Mouse (Mus musculus): ENCODE measurements around the gene Tbc1d4. TPM values are rescaled to one million over a fixed set of nuclear protein-coding genes. Genes with fewer than 3 reads are reported as not detected.

Gene Tbc1d4
- polyA plus RNA-seq, 1 experiment from 2014 or later = 8.5 TPM

DNA sequence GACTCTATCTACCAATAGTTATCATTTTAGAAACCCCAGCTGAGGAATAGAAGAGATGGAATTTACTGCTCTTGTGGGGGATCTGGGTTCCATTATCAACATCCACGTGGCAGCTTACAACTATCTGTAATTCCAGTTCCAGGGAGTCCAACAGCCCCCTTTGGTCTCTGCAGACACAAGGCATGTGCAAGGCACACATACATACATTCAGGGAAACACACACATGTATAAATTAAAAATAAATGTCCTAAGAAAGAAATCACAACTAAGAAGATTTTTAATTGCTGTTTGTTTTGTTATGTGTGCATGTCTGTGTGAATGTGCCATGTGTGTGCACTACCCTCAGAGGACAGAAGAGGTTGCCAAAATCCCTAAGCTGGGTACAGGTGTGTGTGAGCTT, 82.5 kb downstream of the Tbc1d4 start:
- Histone ChIP-seq H3K9me3 (ENCODE audit: low read length) (no peaks in the 10 kb centered on the region), H3K4me2 (replicated peaks; ENCODE audit: low read depth, low read length) (no peak overlapping the region), H3K9ac (replicated peaks; ENCODE audit: low read depth) (no peak overlapping the region), H3K27me3 (replicated peaks; ENCODE audit: insufficient read depth, low read length) (no peaks in the 10 kb centered on the region), H3K27ac (ENCODE audit: low read length) (no peak overlapping the region), H3K36me3 (ENCODE audit: insufficient read depth, low read length) (no peaks in the 10 kb centered on the region), H3K4me1 (ENCODE audit: insufficient read depth, low read depth, low read length) (no peaks in the 10 kb centered on the region), H3K4me3 (ENCODE audit: low read depth, low read length) (no peak overlapping the region)
- WGBS = 64% methylated on average over 1 of the region's 1 CpGs
- no peak for DNase-seq (ENCODE audit: low spot score)
- TF ChIP-seq EP300 (IDR thresholded peaks at IDR 0.05) (no peak), CTCF (IDR thresholded peaks at IDR 0.05) (no peak)
- no peak for ATAC-seq

DNA sequence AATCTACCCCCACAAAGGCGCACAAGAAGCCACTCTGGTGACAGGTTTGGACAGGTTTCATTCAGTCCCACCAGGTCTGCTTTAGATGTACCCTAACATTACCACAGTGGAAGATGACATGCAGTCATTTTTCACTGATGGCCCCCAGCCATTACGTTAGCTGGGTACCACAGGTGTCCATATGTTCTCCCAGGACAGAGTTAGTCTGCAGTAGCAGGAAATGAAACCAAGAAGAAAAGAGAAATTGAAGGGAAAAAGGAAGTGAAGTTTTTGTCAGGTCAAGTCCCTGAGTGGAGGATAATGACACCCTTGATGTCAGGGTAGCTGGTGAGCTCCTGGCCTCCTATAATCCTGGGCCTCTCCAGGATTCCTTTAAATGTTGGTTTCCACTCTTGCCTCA, 89.0 kb downstream of the Tbc1d4 start:
- H3K27ac ChIP-seq (ENCODE audit: low read length) = no peak overlapping the region
- H3K36me3 ChIP-seq (ENCODE audit: insufficient read depth, low read length) = no peaks in the 10 kb centered on the region
- no peaks in the 10 kb centered on the region for H3K9me3 ChIP-seq (ENCODE audit: low read length)
- WGBS = 76% methylated on average over 2 of the region's 2 CpGs
- no peak for DNase-seq (ENCODE audit: low spot score)
- ATAC-seq = no peak
- TF ChIP-seq EP300 (IDR thresholded peaks at IDR 0.05) = no peak
- TF ChIP-seq CTCF (IDR thresholded peaks at IDR 0.05) = no peak
- no peaks in the 10 kb centered on the region for H3K27me3 ChIP-seq (replicated peaks; ENCODE audit: insufficient read depth, low read length)
- no peak overlapping the region for H3K9ac ChIP-seq (replicated peaks; ENCODE audit: low read depth)
- no peak overlapping the region for H3K4me3 ChIP-seq (ENCODE audit: low read depth, low read length)
- H3K4me1 ChIP-seq (ENCODE audit: insufficient read depth, low read depth, low read length) = no peaks in the 10 kb centered on the region
- H3K4me2 ChIP-seq (replicated peaks; ENCODE audit: low read depth, low read length) = no peak overlapping the region

DNA sequence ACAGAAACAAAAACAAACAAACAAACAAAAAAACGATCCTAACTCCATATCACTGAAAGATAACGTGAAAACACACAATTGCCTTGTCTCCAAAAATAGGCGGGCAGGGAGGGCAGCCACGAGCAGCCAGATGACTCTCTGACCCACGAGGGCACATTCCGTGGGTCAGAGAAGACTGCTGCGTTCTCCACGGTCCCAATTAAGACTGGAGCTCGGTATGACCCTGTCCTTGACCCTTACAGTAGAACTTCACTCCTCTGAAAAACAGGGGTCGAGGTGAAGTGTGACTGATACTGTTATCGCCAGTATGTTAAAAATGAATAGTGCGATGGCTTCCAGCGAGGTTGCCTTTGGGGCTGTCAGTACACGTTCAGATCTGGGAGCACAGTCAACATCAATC, 90.7 kb downstream of the Tbc1d4 start:
- Histone ChIP-seq H3K4me3 (ENCODE audit: low read depth, low read length) (no peak overlapping the region), H3K27ac (ENCODE audit: low read length) (no peak overlapping the region), H3K4me2 (replicated peaks; ENCODE audit: low read depth, low read length) (no peak overlapping the region), H3K9me3 (ENCODE audit: low read length) (no peaks in the 10 kb centered on the region), H3K36me3 (ENCODE audit: insufficient read depth, low read length) (no peaks in the 10 kb centered on the region), H3K9ac (replicated peaks; ENCODE audit: low read depth) (no peak overlapping the region), H3K27me3 (replicated peaks; ENCODE audit: insufficient read depth, low read length) (no peaks in the 10 kb centered on the region), H3K4me1 (ENCODE audit: insufficient read depth, low read depth, low read length) (no peaks in the 10 kb centered on the region)
- ATAC-seq (no peak), DNase-seq (ENCODE audit: low spot score) (no peak)
- TF ChIP-seq EP300 (IDR thresholded peaks at IDR 0.05) (no peak), CTCF (IDR thresholded peaks at IDR 0.05) (no peak)
- WGBS = 52% methylated on average over 14 of the region's 14 CpGs

DNA sequence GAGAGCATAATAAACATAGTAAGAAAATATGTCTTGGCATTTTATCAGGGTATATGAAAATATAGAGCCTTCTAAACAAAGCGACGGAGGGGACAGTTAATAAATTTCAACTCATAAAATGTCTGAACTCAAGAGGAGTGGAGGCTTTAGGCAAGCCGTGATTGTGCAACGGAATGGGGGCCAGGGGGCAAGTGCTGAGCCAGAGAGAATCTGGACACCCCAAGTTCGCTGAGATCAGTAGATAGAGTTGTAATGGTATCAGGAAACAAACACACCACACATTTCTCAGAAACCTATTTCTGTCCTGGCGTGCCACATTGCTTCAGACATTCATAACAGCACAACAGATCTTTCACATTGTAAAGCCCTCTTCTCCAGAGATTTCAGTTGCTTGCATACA, 91.2 kb downstream of the Tbc1d4 start:
- no peak for ATAC-seq

DNA sequence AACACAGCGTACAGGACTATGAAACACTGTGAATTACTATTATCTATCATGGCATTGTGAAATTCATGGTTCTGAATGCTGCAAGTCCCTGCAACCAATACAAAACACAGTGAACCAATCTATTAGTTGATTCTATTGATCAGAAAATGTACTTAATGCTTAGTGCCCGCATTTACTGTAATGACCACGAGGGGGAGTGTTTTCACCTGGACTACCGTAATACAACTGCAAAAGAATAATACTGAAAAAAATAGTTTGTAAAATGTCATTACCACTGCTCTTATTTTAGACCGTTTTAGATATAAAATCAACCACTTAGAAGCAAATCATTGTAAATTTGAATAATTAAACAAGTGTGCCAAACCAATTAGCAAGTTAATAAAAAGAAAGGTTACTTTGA, 91.7 kb downstream of the Tbc1d4 start:
- peak; percentile 68 for DNase-seq (ENCODE audit: low spot score)
- Histone ChIP-seq H3K27me3 (replicated peaks; ENCODE audit: insufficient read depth, low read length) (no peaks in the 10 kb centered on the region), H3K4me2 (replicated peaks; ENCODE audit: low read depth, low read length) (no peak overlapping the region), H3K9ac (replicated peaks; ENCODE audit: low read depth) (no peak overlapping the region), H3K36me3 (ENCODE audit: insufficient read depth, low read length) (no peaks in the 10 kb centered on the region), H3K4me3 (ENCODE audit: low read depth, low read length) (no peak overlapping the region), H3K9me3 (ENCODE audit: low read length) (no peaks in the 10 kb centered on the region), H3K4me1 (ENCODE audit: insufficient read depth, low read depth, low read length) (no peaks in the 10 kb centered on the region), H3K27ac (ENCODE audit: low read length) (no peak overlapping the region)
- ATAC-seq = no peak
- WGBS = 20% methylated on average over 5 of the region's 5 CpGs
- TF ChIP-seq CTCF (IDR thresholded peaks at IDR 0.05) = peak; percentile 80
- TF ChIP-seq EP300 (IDR thresholded peaks at IDR 0.05) = no peak

More for the DNA sequence above, 91.2 kb downstream of the Tbc1d4 start:
- no peaks in the 10 kb centered on the region for H3K4me1 ChIP-seq (ENCODE audit: insufficient read depth, low read depth, low read length)
- no peak overlapping the region for H3K4me2 ChIP-seq (replicated peaks; ENCODE audit: low read depth, low read length)
- no peaks in the 10 kb centered on the region for H3K9me3 ChIP-seq (ENCODE audit: low read length)
- H3K9ac ChIP-seq (replicated peaks; ENCODE audit: low read depth) = no peak overlapping the region
- no peaks in the 10 kb centered on the region for H3K27me3 ChIP-seq (replicated peaks; ENCODE audit: insufficient read depth, low read length)
- no peak overlapping the region for H3K4me3 ChIP-seq (ENCODE audit: low read depth, low read length)
- WGBS = 58% methylated on average over 6 of the region's 6 CpGs
- no peaks in the 10 kb centered on the region for H3K36me3 ChIP-seq (ENCODE audit: insufficient read depth, low read length)
- H3K27ac ChIP-seq (ENCODE audit: low read length) = no peak overlapping the region
- TF ChIP-seq EP300 (IDR thresholded peaks at IDR 0.05) (no peak), CTCF (IDR thresholded peaks at IDR 0.05) (no peak)
- peak; percentile 36 for DNase-seq (ENCODE audit: low spot score)

DNA sequence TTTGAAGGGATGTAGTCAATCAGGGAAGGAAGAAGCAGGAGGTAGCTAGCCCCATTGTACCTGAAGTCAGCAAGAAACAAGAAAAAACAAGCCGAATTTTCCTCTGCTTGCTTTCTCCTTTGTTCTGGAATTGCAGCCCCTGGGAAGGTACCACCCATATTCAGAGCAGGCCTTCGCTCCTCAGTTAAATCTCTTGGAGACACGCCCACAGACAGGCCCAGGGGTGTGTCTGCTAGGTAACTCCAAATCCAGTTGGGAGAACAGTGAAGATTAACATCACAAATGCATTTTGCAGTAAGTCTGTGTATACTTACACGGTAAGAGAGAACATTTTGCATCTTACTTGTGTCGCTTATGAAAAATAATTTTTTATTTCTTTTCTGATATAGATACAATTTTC, 92.1 kb downstream of the Tbc1d4 start:
- Histone ChIP-seq H3K27me3 (replicated peaks; ENCODE audit: insufficient read depth, low read length) (no peaks in the 10 kb centered on the region), H3K9ac (replicated peaks; ENCODE audit: low read depth) (no peak overlapping the region), H3K4me1 (ENCODE audit: insufficient read depth, low read depth, low read length) (no peaks in the 10 kb centered on the region), H3K36me3 (ENCODE audit: insufficient read depth, low read length) (no peaks in the 10 kb centered on the region), H3K4me3 (ENCODE audit: low read depth, low read length) (no peak overlapping the region), H3K27ac (ENCODE audit: low read length) (no peak overlapping the region), H3K9me3 (ENCODE audit: low read length) (no peaks in the 10 kb centered on the region), H3K4me2 (replicated peaks; ENCODE audit: low read depth, low read length) (no peak overlapping the region)
- 31% methylated on average over 5 of the region's 5 CpGs for WGBS
- DNase-seq (ENCODE audit: low spot score) = no peak
- ATAC-seq = no peak
- TF ChIP-seq EP300 (IDR thresholded peaks at IDR 0.05) (no peak), CTCF (IDR thresholded peaks at IDR 0.05) (no peak)

DNA sequence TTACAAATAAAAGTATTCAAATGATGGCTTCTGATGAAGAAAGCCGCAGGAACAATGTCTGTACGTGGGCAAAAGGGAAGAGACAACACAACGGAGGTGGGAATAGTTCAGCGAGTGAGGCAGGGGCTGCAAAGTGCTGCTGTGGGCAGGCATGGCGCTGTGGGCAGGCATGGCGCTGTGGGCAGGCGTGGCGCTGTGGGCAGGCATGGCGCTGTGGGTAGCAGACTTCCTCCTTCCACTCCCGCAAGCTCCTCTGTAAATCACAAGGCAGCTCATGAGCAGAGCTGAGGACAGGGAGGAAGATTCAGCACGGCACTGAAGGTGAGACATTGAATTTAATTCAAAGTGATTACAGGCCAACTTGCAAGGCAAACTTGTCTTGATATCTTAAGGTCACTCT, 93.0 kb downstream of the Tbc1d4 start:
- Histone ChIP-seq H3K27me3 (replicated peaks; ENCODE audit: insufficient read depth, low read length) (no peaks in the 10 kb centered on the region), H3K9ac (replicated peaks; ENCODE audit: low read depth) (no peak overlapping the region), H3K4me2 (replicated peaks; ENCODE audit: low read depth, low read length) (no peak overlapping the region), H3K4me3 (ENCODE audit: low read depth, low read length) (no peak overlapping the region), H3K36me3 (ENCODE audit: insufficient read depth, low read length) (no peaks in the 10 kb centered on the region), H3K4me1 (ENCODE audit: insufficient read depth, low read depth, low read length) (no peaks in the 10 kb centered on the region), H3K27ac (ENCODE audit: low read length) (no peak overlapping the region), H3K9me3 (ENCODE audit: low read length) (no peaks in the 10 kb centered on the region)
- no peak for TF ChIP-seq CTCF (IDR thresholded peaks at IDR 0.05)
- no peak for TF ChIP-seq EP300 (IDR thresholded peaks at IDR 0.05)
- DNase-seq (ENCODE audit: low spot score) (no peak), ATAC-seq (no peak)
- WGBS = 90% methylated on average over 11 of the region's 11 CpGs

Measured in lung, postnatal 0 days (tissue).